Mouse (Mus musculus) spleen, adult 10 weeks (tissue): ENCODE results near the gene Gnptab. TPM values are rescaled to one million over a fixed set of nuclear protein-coding genes. Genes with fewer than 3 reads are reported as not detected.

ENCODE experiments used
- polyA plus RNA-seq: library from polyadenylated mRNA; stranded (reverse); fragments of 350-450 nt; fragmentation: Illumina TruSeq; extraction: RNeasy Lipid Tissue Mini Kit (QIAGEN cat#74804); gene quantifications from one replicate; pipeline ENCODE4 v1.2.3, GENCODE M21; 2015; ENCODE audit warnings: low replicate concordance; ENCODE audit not compliant: insufficient read depth

Gnptab gene
- 48.4 TPM for polyA plus RNA-seq

DNA sequence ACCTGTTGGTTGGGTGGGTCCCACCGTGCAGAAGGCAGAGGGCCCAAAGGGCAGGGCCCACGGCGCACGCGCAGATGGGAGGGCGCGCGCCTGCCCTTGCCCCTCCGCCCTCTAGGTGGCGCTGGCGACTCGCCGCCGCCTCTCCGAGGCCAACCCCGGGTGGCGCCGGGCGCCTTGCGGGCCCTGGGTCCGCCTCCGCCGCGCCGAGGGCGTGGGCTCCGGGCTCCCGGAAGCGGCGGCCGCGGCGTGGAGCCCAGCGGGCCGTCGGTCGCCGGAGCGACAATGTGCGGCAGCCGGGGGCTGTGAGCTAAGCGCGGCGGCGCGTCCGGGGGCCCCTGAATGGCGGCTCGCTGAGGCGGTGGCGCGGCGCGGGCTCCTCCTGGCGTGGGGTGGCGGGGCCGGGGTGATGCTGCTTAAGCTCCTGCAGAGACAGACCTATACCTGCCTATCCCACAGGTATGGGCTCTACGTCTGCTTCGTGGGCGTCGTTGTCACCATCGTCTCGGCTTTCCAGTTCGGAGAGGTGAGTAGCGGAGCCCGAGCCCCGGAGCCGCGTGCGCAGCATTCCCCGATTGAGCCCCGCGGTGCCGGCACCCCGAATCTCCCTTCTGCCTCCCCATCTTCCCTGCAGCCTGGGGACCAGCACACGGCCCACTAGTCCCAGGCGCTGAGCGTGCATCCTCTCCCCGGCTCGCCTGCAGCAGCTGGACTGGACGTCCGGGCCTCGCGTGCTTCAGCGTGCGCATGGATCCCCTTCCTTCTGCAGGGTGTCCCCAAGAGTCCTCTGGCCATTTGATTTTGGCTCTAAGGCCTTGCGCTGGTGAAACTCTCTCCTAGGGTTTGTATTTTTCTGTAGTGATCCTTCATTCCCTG lies at the start of gene Gnptab, which contains the start of gene Dram1:
Gene Gnptab, plus strand, starts transcription at position 120 of the 873 bp plus-strand sequence.
Gene Dram1, minus strand, starts transcription at position 68 of the 873 bp plus-strand sequence.

GRCm38 (mm10) chr10:88459502-88459992 lies 80.6 kb downstream of the Gnptab start, which contains the start of gene Sycp3:
TSS of gene Sycp3 (plus strand) at chr10:88459569.

Other genes starting within 250 kb of the Gnptab start
- 4.3 TPM for gene Parpbp, start 232.2 kb upstream of the Gnptab start, polyA plus RNA-seq
- gene Nup37, start 232.1 kb upstream of the Gnptab start, polyA plus RNA-seq, result 24.5 TPM
- gene Washc3, start 178.0 kb upstream of the Gnptab start, polyA plus RNA-seq, result 54.9 TPM
- gene Dram1, start 52 bp upstream of the Gnptab start, polyA plus RNA-seq, result 22.5 TPM
- not detected for gene Sycp3, start 80.4 kb downstream of the Gnptab start, polyA plus RNA-seq
- gene Chpt1, start 124.9 kb downstream of the Gnptab start, polyA plus RNA-seq, result 18.7 TPM
- 7.1 TPM for gene Mybpc1, start 226.0 kb downstream of the Gnptab start, polyA plus RNA-seq